Mouse (Mus musculus): ENCODE measurements around the gene Efl1. TPM values are rescaled to one million over a fixed set of nuclear protein-coding genes. Genes with fewer than 3 reads are reported as not detected.

Efl1 gene
- polyA plus RNA-seq, 1 experiment from 2014 or later = 8.6 TPM

DNA sequence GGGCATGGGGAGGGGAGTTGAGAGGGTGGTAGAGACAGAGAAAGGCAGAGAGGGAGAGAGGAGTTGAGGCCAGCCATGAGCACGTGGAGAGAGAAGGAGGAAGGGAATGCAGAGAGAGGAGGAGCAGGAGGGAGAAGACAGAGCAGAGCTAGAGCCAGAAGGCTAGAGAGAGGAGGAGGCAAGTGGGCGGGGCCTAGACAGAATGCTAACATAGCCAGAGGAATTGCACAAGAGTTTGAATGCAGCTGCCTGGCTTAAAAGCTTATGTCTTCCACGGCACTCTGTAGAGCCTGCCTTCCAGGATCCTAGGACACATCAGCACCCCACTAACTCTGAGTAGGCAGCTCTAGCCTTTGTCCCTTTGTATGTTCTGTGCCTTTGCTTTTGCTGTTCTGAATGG is 40.3 kb downstream of the Efl1 start:
- Histone ChIP-seq H3K27me3 (no peaks in the 10 kb centered on the region), H3K4me1 (replicated peaks) (peaks cover 6% of the 10 kb centered on the region; the same call in 1 of the 2 replicates), H3K4me2 (no peak overlapping the region), H3K9ac (no peak overlapping the region), H3K4me3 (replicated peaks) (no peak overlapping the region), H3K27ac (replicated peaks) (no peak overlapping the region), H3K9me3 (replicated peaks) (no peaks in the 10 kb centered on the region), H3K36me3 (replicated peaks) (peaks cover 32% of the 10 kb centered on the region)
- ATAC-seq (ENCODE audit: insufficient read depth) = no peak; the same call in 1 of the 2 replicates
- 23% methylated on average over 3 of the region's 3 CpGs for WGBS (ENCODE audit: insufficient replicate concordance)

DNA sequence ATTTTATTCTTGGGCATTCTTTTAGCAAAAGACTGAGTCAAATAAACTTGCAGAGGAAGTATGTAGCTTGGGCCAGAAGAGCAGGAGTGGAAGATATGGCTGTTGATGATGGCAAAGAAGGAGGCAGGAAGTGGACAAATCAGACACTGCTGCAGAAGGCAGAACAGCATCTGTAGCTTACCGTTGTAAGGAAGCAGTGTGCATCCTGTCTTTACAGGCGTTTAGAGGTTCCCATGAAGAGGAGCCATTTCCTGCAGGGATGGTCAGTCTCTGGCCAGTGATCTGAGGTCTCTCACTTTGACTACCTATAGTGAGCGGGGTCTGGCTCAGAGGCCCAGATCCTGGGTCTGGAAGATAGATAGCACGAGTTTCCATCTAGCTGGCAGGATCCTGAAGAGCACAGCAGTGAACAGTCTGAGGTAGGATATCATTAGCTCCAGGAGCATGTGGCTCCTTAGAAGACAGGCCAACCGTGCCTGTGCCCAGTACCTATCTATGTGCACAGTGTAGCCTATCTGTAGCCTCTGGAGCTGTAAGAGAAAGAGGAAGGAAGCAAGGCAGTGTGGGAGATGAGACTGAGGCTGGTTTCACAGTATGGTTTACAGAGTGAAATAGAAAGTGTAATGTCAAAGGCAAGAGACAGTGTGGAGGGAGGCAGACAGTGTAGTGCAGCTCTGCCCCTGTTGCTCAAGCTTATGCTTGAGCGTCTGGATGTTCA is 42.8 kb downstream of the Efl1 start:
- 0 out of 2 replicates have a peak, but pooled peaks have one; percentile 12 for ATAC-seq (ENCODE audit: insufficient read depth)
- no peak overlapping the region for H3K4me3 ChIP-seq (replicated peaks)
- peaks cover 6% of the 10 kb centered on the region; the same call in 1 of the 2 replicates for H3K4me1 ChIP-seq (replicated peaks)
- no peak overlapping the region for H3K27ac ChIP-seq (replicated peaks)
- no peak overlapping the region for H3K9ac ChIP-seq
- no peaks in the 10 kb centered on the region for H3K9me3 ChIP-seq (replicated peaks)
- H3K4me2 ChIP-seq = no peak overlapping the region
- H3K27me3 ChIP-seq = no peaks in the 10 kb centered on the region
- 24% methylated on average over 6 of the region's 6 CpGs for WGBS (ENCODE audit: insufficient replicate concordance)
- peaks cover 32% of the 10 kb centered on the region for H3K36me3 ChIP-seq (replicated peaks)

DNA sequence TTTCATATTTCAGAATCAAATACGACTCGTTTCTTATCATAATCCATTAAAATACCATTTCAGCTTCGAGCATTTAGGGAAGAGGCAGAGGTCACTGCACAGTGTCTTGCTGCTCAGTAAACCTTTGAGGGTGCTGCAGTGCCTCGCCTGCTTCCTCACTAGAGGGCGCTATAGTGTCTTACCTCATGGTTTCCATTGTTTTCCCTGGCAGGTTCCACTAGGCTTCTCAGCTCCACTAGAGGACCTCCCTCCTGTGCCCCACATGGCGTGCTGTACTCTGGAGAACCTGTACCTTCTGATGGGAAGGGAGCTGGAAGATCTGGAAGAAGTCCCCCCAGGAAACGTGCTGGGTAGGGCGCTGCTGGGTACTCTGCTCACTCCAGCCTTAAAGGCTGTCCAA is 49.3 kb downstream of the Efl1 start:
- no peaks in the 10 kb centered on the region for H3K9me3 ChIP-seq (replicated peaks)
- ATAC-seq (ENCODE audit: insufficient read depth) = no peak
- no peak overlapping the region for H3K4me2 ChIP-seq
- no peaks in the 10 kb centered on the region for H3K4me1 ChIP-seq (replicated peaks)
- H3K9ac ChIP-seq = no peak overlapping the region
- H3K27me3 ChIP-seq = no peaks in the 10 kb centered on the region
- 68% methylated on average over 8 of the region's 8 CpGs for WGBS (ENCODE audit: insufficient replicate concordance)
- no peak overlapping the region for H3K27ac ChIP-seq (replicated peaks)
- H3K4me3 ChIP-seq (replicated peaks) = no peak overlapping the region
- peaks cover 41% of the 10 kb centered on the region for H3K36me3 ChIP-seq (replicated peaks)

DNA sequence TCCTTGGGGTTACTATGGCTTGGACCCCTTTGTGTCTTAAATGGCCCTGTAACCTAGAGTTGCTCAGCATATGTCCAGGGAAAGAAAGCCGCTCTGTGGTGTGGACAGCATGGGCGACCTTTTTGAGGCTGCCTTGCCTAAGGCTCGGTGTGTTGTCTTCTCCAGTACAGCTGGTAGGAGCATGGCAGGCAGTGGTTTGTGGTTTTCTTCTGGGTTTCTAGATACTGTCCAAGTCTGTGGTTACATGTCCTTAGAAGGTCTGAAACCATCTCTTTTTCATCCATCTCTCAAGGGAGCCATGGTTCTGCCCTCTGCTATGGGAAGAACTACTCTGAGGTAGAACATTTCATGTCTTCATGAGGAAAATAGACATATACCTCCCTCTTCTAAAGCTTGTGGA is 50.6 kb downstream of the Efl1 start:
- H3K27me3 ChIP-seq = no peaks in the 10 kb centered on the region
- peaks cover 28% of the 10 kb centered on the region for H3K36me3 ChIP-seq (replicated peaks)
- WGBS (ENCODE audit: insufficient replicate concordance) = 50% methylated on average over 3 of the region's 3 CpGs
- no peaks in the 10 kb centered on the region for H3K9me3 ChIP-seq (replicated peaks)
- ATAC-seq (ENCODE audit: insufficient read depth) = no peak
- H3K4me1 ChIP-seq (replicated peaks) = no peaks in the 10 kb centered on the region
- H3K27ac ChIP-seq (replicated peaks) = no peak overlapping the region
- H3K4me2 ChIP-seq = no peak overlapping the region
- no peak overlapping the region for H3K4me3 ChIP-seq (replicated peaks)
- no peak overlapping the region for H3K9ac ChIP-seq

DNA sequence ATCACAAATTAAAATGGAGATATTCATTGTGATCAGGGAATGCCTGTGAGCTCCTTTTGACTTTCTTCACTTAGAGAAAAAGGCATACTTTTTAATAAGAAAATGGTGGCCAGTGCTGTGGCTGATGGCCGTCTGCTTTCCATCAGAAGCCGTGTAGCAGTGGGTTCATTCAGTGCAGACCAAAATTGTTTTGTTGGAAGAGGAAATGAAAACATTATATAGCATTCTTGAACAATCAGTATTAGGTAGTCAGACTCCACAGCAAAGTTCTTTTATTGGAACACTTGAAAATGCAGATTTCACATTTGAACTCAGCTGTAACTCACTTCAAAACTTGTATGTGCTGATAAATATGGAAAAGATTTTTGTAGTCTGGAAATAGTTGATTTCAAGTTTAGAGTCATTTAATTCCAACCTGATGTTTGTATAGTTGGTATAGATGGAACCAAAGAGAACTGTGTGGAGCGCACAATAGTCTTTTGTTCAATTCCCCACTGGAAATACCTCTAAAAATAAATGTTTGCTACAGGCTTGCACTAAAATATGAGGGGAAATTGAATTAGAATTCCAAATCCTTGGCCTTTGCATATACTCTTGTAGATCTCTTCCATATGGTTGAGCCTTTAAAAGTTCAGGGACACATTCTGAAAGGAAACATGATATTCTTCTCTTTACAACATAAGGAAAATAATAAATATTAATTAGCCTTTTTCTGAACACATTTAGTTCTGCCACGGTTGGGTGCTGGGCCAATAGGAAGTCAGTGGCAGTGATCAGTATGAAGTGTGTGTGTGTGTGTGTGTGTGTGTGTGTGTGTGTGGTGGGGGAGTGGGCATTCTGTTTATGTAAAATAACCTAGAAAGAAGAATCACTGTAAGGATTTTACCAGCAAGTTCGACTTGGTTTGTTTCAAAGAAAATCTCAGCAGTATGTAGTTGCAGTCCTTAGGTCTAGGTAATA is 54.2 kb downstream of the Efl1 start:
- H3K9ac ChIP-seq = no peak overlapping the region
- H3K4me3 ChIP-seq (replicated peaks) = no peak overlapping the region
- H3K27ac ChIP-seq (replicated peaks) = no peak overlapping the region
- 76% methylated on average over 5 of the region's 5 CpGs for WGBS (ENCODE audit: insufficient replicate concordance)
- H3K9me3 ChIP-seq (replicated peaks) = no peaks in the 10 kb centered on the region
- no peak overlapping the region for H3K4me2 ChIP-seq
- no peak for ATAC-seq (ENCODE audit: insufficient read depth)
- H3K27me3 ChIP-seq = no peaks in the 10 kb centered on the region
- H3K36me3 ChIP-seq (replicated peaks) = peaks cover 20% of the 10 kb centered on the region
- H3K4me1 ChIP-seq (replicated peaks) = no peaks in the 10 kb centered on the region

DNA sequence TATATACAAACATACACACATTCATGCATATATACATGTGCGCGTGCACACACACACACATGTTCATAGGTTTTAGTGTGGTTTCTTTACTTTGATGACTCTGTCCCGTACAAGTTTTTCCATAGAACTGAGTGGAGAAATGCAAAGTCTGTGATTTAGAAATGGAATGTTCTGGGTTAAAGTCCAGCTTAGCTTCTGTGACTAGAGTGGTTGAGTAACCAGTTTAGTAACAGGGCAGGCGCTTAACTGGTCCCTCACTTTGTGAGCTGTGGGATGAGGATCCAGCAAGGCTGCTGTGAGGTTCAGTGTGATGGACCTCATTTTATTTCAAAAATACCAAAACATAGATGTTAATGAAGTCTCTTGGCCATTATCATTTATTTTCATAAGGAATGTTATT is 60.8 kb downstream of the Efl1 start:
- Histone ChIP-seq H3K27ac (replicated peaks) (no peak overlapping the region), H3K27me3 (no peaks in the 10 kb centered on the region), H3K4me1 (replicated peaks) (no peaks in the 10 kb centered on the region), H3K4me2 (no peak overlapping the region), H3K9me3 (replicated peaks) (no peaks in the 10 kb centered on the region), H3K36me3 (replicated peaks) (peaks cover 8% of the 10 kb centered on the region; the same call in 1 of the 2 replicates), H3K9ac (no peak overlapping the region), H3K4me3 (replicated peaks) (no peak overlapping the region)
- WGBS (ENCODE audit: insufficient replicate concordance) = 76% methylated on average over 4 of the region's 4 CpGs
- no peak; the same call in 1 of the 2 replicates for ATAC-seq (ENCODE audit: insufficient read depth)

DNA sequence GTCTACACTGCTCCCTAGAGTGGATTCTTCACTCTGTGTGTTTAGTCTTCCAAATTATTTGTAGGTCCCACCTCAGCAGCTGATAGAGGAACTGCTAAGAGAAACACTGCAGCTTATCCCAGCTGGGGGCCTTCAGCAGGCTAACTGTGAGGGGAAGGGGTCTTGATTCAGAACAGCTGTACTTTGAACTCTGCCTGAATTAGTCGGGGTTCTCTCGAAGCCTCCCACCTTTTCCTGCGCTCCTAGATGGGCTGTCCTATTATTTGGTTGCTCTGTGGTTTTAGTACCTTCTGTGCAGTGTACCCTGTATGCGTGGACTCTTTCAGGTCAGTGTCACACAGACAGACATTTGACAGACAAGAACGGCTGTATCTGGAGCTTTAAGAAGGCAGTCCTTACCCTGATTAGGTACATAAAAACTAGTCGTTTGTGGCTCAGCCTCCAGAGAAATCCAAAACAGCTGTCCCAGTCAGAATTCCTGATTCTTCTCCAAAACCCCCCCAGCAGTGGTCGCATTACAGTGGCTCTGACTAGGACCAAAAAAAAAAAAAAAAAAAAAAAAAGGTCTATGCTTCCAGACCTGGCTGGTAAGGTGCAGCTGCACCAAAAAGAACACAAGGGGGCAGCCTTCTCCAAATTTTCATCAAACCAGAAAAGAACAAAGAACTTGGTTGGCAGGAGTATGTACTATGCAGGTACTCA is 66.9 kb downstream of the Efl1 start:
- WGBS (ENCODE audit: insufficient replicate concordance) = 51% methylated on average over 7 of the region's 7 CpGs

DNA sequence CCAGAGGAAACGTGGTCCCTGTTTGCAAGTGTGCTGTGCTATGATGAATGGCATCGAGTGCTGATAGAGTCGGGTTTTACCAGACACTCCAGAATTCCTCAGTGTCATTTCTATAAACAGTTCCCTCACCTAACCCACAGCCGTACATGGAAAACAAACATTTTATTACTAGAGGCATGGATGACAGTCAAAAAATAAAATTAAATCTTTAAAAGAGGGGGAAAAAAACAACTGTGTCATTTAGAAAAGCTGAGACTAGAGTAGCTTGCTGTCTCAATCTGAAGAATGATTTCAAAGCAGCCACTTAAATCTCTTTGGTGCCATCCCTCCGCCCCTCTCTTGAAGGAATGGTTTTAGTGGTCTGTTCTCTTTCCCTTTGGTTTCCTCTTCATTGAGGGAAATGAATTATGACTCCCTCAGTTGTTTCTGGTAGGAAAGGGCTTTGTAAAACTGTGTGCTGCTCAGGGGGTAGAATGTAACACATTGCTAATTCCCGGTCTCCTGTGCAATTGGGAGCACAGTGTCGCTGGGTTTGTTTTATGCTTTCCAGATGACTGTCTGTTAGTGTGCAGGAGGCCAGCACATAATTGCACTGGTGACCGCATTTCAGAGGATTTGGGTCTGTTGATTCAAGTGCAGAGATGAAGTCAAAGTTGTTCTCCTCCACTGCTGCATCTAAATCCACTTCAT is 67.6 kb downstream of the Efl1 start:
- ATAC-seq (ENCODE audit: insufficient read depth) = no peak
- H3K27me3 ChIP-seq = no peaks in the 10 kb centered on the region
- 0 out of 2 replicates have a peak, but pooled peaks cover 3% of the 10 kb centered on the region for H3K36me3 ChIP-seq (replicated peaks)
- H3K4me2 ChIP-seq = no peak overlapping the region
- no peaks in the 10 kb centered on the region for H3K9me3 ChIP-seq (replicated peaks)
- no peaks in the 10 kb centered on the region for H3K4me1 ChIP-seq (replicated peaks)
- 57% methylated on average over 8 of the region's 8 CpGs for WGBS (ENCODE audit: insufficient replicate concordance)
- no peak overlapping the region for H3K27ac ChIP-seq (replicated peaks)
- H3K9ac ChIP-seq = no peak overlapping the region
- H3K4me3 ChIP-seq (replicated peaks) = no peak overlapping the region

More for the DNA sequence above, 66.9 kb downstream of the Efl1 start:
- no peak overlapping the region for H3K27ac ChIP-seq (replicated peaks)
- no peaks in the 10 kb centered on the region for H3K27me3 ChIP-seq
- no peaks in the 10 kb centered on the region for H3K9me3 ChIP-seq (replicated peaks)
- H3K4me3 ChIP-seq (replicated peaks) = no peak overlapping the region
- no peak overlapping the region for H3K4me2 ChIP-seq
- H3K36me3 ChIP-seq (replicated peaks) = 0 out of 2 replicates have a peak, but pooled peaks cover 3% of the 10 kb centered on the region
- no peak for ATAC-seq (ENCODE audit: insufficient read depth)
- no peaks in the 10 kb centered on the region for H3K4me1 ChIP-seq (replicated peaks)
- H3K9ac ChIP-seq = no peak overlapping the region

DNA sequence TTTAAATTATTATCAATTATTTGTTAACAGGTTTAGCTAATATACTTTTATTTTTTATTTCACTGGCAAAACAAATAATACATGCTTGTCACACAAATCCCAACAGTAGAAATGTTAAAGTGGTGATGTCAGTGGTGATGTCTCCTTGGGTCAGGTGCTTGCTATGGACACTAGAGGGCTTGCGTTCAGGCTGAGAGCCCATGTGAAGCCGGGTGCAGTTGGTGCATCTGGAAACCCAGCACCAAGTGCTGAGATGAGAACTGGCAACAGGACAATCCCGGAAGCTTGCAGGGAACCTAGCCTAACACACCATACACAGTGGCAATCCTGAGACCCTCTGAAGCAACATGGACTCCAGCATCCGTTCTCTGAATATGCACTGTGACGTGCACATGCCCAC is 70.9 kb downstream of the Efl1 start:
- Histone ChIP-seq H3K9ac (no peak overlapping the region), H3K27ac (replicated peaks) (no peak overlapping the region), H3K36me3 (replicated peaks) (no peaks in the 10 kb centered on the region), H3K27me3 (no peaks in the 10 kb centered on the region), H3K4me2 (no peak overlapping the region), H3K4me1 (replicated peaks) (no peaks in the 10 kb centered on the region), H3K9me3 (replicated peaks) (no peaks in the 10 kb centered on the region), H3K4me3 (replicated peaks) (no peak overlapping the region)
- no peak for ATAC-seq (ENCODE audit: insufficient read depth)
- 60% methylated on average over 5 of the region's 5 CpGs for WGBS (ENCODE audit: insufficient replicate concordance)

DNA sequence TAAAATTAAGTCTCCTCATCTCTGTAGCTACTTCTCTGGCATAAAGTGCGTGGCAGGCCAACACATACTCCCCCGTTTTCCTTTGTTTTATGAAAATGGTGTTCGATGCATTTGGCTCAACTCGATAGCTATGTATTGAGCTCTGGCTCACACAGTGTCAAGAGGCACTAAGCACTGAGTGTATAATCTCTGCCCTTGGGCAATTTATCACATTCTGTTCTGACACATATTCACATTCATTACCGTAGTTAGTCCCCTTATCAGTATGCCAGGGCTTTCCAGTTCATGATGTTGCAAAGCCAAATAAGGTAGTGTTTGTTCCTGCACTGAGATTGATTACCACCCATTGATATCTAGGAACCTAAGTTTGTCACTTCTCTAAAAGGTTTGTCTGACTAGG is 71.3 kb downstream of the Efl1 start:
- Histone ChIP-seq H3K4me2 (no peak overlapping the region), H3K4me1 (replicated peaks) (no peaks in the 10 kb centered on the region), H3K4me3 (replicated peaks) (no peak overlapping the region), H3K9me3 (replicated peaks) (no peaks in the 10 kb centered on the region), H3K9ac (no peak overlapping the region), H3K27ac (replicated peaks) (no peak overlapping the region), H3K27me3 (no peaks in the 10 kb centered on the region), H3K36me3 (replicated peaks) (no peaks in the 10 kb centered on the region)
- WGBS (ENCODE audit: insufficient replicate concordance) = 62% methylated on average over 5 of the region's 5 CpGs
- ATAC-seq (ENCODE audit: insufficient read depth) = no peak
